Mouse (Mus musculus): ENCODE measurements at regions not wholly inside any gene's neighbourhood (a gene's known extent, or its start where the extent isn't known, plus 50 kb on each side); places are given as distances from the start of the nearest gene placed in this dataset.

- no peak for ATAC-seq (ENCODE audit: low FRiP score, low TSS enrichment)
- DNase-seq (ENCODE audit: low spot score): no peak
- TF ChIP-seq EP300 (optimal IDR thresholded peaks at IDR 0.05) (no peak), CTCF (IDR thresholded peaks at IDR 0.05; ENCODE audit: low read depth) (no peak)
Observed at GRCm38 (mm10) chr12:27604061-27604679, 261.8 kb upstream of the Sox11 start.

GRCm38 (mm10) chr12:27599149-27599548 lies 256.8 kb upstream of the Sox11 start:
- no peaks in the 10 kb centered on the region for H3K27me3 ChIP-seq (ENCODE audit: control insufficient read depth, insufficient read depth, low read length)
- TF ChIP-seq EP300 (optimal IDR thresholded peaks at IDR 0.05) (no peak), CTCF (IDR thresholded peaks at IDR 0.05; ENCODE audit: low read depth) (peak; percentile 87)
- DNase-seq (ENCODE audit: low spot score) (peak; percentile 57), ATAC-seq (ENCODE audit: low FRiP score, low TSS enrichment) (no peak)
- no peak overlapping the region for H3K27ac ChIP-seq (replicated peaks)
- no peaks in the 10 kb centered on the region for H3K4me1 ChIP-seq (replicated peaks; ENCODE audit: control insufficient read depth, insufficient read depth)
- no peaks in the 10 kb centered on the region for H3K36me3 ChIP-seq (ENCODE audit: control insufficient read depth, insufficient read depth, low read length)
- H3K9me3 ChIP-seq (ENCODE audit: control insufficient read depth, low read length): no peaks in the 10 kb centered on the region
- no peak overlapping the region for H3K9ac ChIP-seq (ENCODE audit: low read length)
- no peak overlapping the region for H3K4me2 ChIP-seq (replicated peaks; ENCODE audit: low read depth)
- no peak overlapping the region for H3K4me3 ChIP-seq (ENCODE audit: low read depth, low read length)
- WGBS: 41% methylated on average over 8 of the region's 8 CpGs

More at GRCm38 (mm10) chr12:27604061-27604679, 261.8 kb upstream of the Sox11 start:
- WGBS: 28% methylated on average over 1 of the region's 1 CpGs
- no peaks in the 10 kb centered on the region for H3K9me3 ChIP-seq (ENCODE audit: control insufficient read depth, low read length)
- H3K27me3 ChIP-seq (ENCODE audit: control insufficient read depth, insufficient read depth, low read length): no peaks in the 10 kb centered on the region
- no peaks in the 10 kb centered on the region for H3K36me3 ChIP-seq (ENCODE audit: control insufficient read depth, insufficient read depth, low read length)
- no peaks in the 10 kb centered on the region for H3K4me1 ChIP-seq (replicated peaks; ENCODE audit: control insufficient read depth, insufficient read depth)
- no peak overlapping the region for H3K4me2 ChIP-seq (replicated peaks; ENCODE audit: low read depth)
- no peak overlapping the region for H3K27ac ChIP-seq (replicated peaks)
- no peak overlapping the region for H3K9ac ChIP-seq (ENCODE audit: low read length)
- no peak overlapping the region for H3K4me3 ChIP-seq (ENCODE audit: low read depth, low read length)

- WGBS: 67% methylated on average over 7 of the region's 7 CpGs
- TF ChIP-seq EP300 (optimal IDR thresholded peaks at IDR 0.05) (no peak), CTCF (IDR thresholded peaks at IDR 0.05; ENCODE audit: low read depth) (no peak)
- H3K4me2 ChIP-seq (replicated peaks; ENCODE audit: low read depth): no peak overlapping the region
- H3K4me3 ChIP-seq (ENCODE audit: low read depth, low read length): no peak overlapping the region
- H3K9me3 ChIP-seq (ENCODE audit: control insufficient read depth, low read length): no peaks in the 10 kb centered on the region
- H3K36me3 ChIP-seq (ENCODE audit: control insufficient read depth, insufficient read depth, low read length): no peaks in the 10 kb centered on the region
- H3K9ac ChIP-seq (ENCODE audit: low read length): no peak overlapping the region
- DNase-seq (ENCODE audit: low spot score) (no peak), ATAC-seq (ENCODE audit: low FRiP score, low TSS enrichment) (no peak)
- H3K27me3 ChIP-seq (ENCODE audit: control insufficient read depth, insufficient read depth, low read length): no peaks in the 10 kb centered on the region
- H3K27ac ChIP-seq (replicated peaks): no peak overlapping the region
- no peaks in the 10 kb centered on the region for H3K4me1 ChIP-seq (replicated peaks; ENCODE audit: control insufficient read depth, insufficient read depth)
Observed at GRCm38 (mm10) chr12:27597878-27598277, 255.5 kb upstream of the Sox11 start.

GRCm38 (mm10) chr12:27597322-27597721 lies 254.9 kb upstream of the Sox11 start:
- H3K9me3 ChIP-seq (ENCODE audit: control insufficient read depth, low read length): no peaks in the 10 kb centered on the region
- no peak for ATAC-seq (ENCODE audit: low FRiP score, low TSS enrichment)
- no peaks in the 10 kb centered on the region for H3K4me1 ChIP-seq (replicated peaks; ENCODE audit: control insufficient read depth, insufficient read depth)
- no peaks in the 10 kb centered on the region for H3K27me3 ChIP-seq (ENCODE audit: control insufficient read depth, insufficient read depth, low read length)
- 61% methylated on average over 3 of the region's 3 CpGs for WGBS
- TF ChIP-seq CTCF (IDR thresholded peaks at IDR 0.05; ENCODE audit: low read depth) (no peak), EP300 (optimal IDR thresholded peaks at IDR 0.05) (no peak)
- H3K9ac ChIP-seq (ENCODE audit: low read length): no peak overlapping the region
- DNase-seq (ENCODE audit: low spot score): no peak
- no peak overlapping the region for H3K4me2 ChIP-seq (replicated peaks; ENCODE audit: low read depth)
- no peak overlapping the region for H3K4me3 ChIP-seq (ENCODE audit: low read depth, low read length)
- no peaks in the 10 kb centered on the region for H3K36me3 ChIP-seq (ENCODE audit: control insufficient read depth, insufficient read depth, low read length)
- H3K27ac ChIP-seq (replicated peaks): no peak overlapping the region

GRCm38 (mm10) chr12:27595576-27595975 lies 253.2 kb upstream of the Sox11 start:
- Histone ChIP-seq H3K9me3 (ENCODE audit: control insufficient read depth, low read length) (no peaks in the 10 kb centered on the region), H3K4me1 (replicated peaks; ENCODE audit: control insufficient read depth, insufficient read depth) (no peaks in the 10 kb centered on the region), H3K9ac (ENCODE audit: low read length) (no peak overlapping the region), H3K27me3 (ENCODE audit: control insufficient read depth, insufficient read depth, low read length) (no peaks in the 10 kb centered on the region), H3K4me3 (ENCODE audit: low read depth, low read length) (no peak overlapping the region), H3K4me2 (replicated peaks; ENCODE audit: low read depth) (no peak overlapping the region), H3K36me3 (ENCODE audit: control insufficient read depth, insufficient read depth, low read length) (no peaks in the 10 kb centered on the region), H3K27ac (replicated peaks) (no peak overlapping the region)
- no peak for ATAC-seq (ENCODE audit: low FRiP score, low TSS enrichment)
- DNase-seq (ENCODE audit: low spot score): no peak
- no peak for TF ChIP-seq CTCF (IDR thresholded peaks at IDR 0.05; ENCODE audit: low read depth)
- no peak for TF ChIP-seq EP300 (optimal IDR thresholded peaks at IDR 0.05)
- WGBS: 70% methylated on average over 2 of the region's 2 CpGs

- Histone ChIP-seq H3K4me1 (replicated peaks; ENCODE audit: control insufficient read depth, insufficient read depth) (no peaks in the 10 kb centered on the region), H3K4me3 (ENCODE audit: low read depth, low read length) (no peak overlapping the region), H3K27ac (replicated peaks) (no peak overlapping the region), H3K27me3 (ENCODE audit: control insufficient read depth, insufficient read depth, low read length) (no peaks in the 10 kb centered on the region), H3K4me2 (replicated peaks; ENCODE audit: low read depth) (no peak overlapping the region), H3K9ac (ENCODE audit: low read length) (no peak overlapping the region), H3K36me3 (ENCODE audit: control insufficient read depth, insufficient read depth, low read length) (no peaks in the 10 kb centered on the region), H3K9me3 (ENCODE audit: control insufficient read depth, low read length) (no peaks in the 10 kb centered on the region)
- ATAC-seq (ENCODE audit: low FRiP score, low TSS enrichment): no peak
- WGBS: 82% methylated on average over 1 of the region's 1 CpGs
- no peak for TF ChIP-seq EP300 (optimal IDR thresholded peaks at IDR 0.05)
- TF ChIP-seq CTCF (IDR thresholded peaks at IDR 0.05; ENCODE audit: low read depth): no peak
- DNase-seq (ENCODE audit: low spot score): no peak
Observed at GRCm38 (mm10) chr12:27593436-27593835, 251.1 kb upstream of the Sox11 start.

Measured in stomach, postnatal 0 days (tissue).